In the genomic region with DNA sequence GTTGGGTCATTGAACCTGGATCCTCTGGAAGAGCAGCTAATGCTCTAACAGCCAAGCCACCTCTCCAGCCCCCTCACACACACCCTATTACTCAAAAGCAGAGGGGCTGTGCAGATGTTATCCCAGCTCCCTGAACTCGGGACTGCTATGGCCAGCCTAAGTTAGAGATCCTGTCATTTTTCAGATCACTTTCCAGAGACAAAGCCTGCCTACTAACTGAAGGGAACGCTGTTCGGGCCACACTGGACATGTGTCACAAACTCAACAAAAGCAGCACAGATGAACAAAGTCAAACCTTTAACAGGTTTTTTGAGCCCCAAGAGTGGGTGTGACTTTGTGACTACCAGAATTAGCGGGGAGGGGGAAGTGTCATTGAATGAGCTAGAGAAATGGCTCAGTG, we compare ENCODE assay signal across 10 mouse cellular contexts. TPM values are rescaled to one million over a fixed set of nuclear protein-coding genes. Genes with fewer than 3 reads are reported as not detected.
DNase-seq lines count a peak whose midpoint lies in the region; ATAC-seq and TF ChIP-seq lines count a peak whose summit lies in the region.
"Had no signal": no experiment of that assay in that cellular context is flagged by ENCODE, and none has a peak within 500 bp of the region (broad histone marks: within the 10 kb centered on the region; RNA-seq: fewer than 3 reads in every experiment).

No protein-coding gene starts in this region.

- H3K9ac ChIP-seq in heart, embryonic 14.5 days (ENCODE audit: low read length), result peak overlapping the region; percentile 99
- H3K9ac ChIP-seq in CH12.LX (ENCODE audit: insufficient read depth, low read depth), result peak overlapping the region; percentile 37; the same call in 1 of the 2 replicates
- peak overlapping the region; percentile 98 for H3K9ac ChIP-seq in embryonic facial prominence, embryonic 13.5 days
- peak overlapping the region; percentile 21; the same call in 1 of the 2 replicates for H3K9ac ChIP-seq in limb, embryonic 14.5 days (ENCODE audit: low read depth, low read length, severe bottlenecking)

- H3K27ac ChIP-seq in heart, embryonic 14.5 days (replicated peaks in 1 of 2; ENCODE audit: control insufficient read depth in 1 of 2, insufficient read depth in 1 of 2, low read depth in 2 of 2, low read length in 2 of 2), result no peak overlapping the region
- no peak overlapping the region for H3K27ac ChIP-seq in CH12.LX (ENCODE audit: insufficient read depth, low read depth)
- 0 out of 2 replicates have a peak overlapping the region, but pooled peaks have one; percentile 5 for H3K27ac ChIP-seq in embryonic facial prominence, embryonic 13.5 days
- H3K27ac ChIP-seq in limb, embryonic 14.5 days (replicated peaks; ENCODE audit: low read depth, low read length), result no peak overlapping the region

- ATAC-seq in heart, embryonic 14.5 days (ENCODE audit: insufficient number of reproducible peaks, insufficient read depth, low FRiP score, low read depth), result no peak
- no peak for ATAC-seq in embryonic facial prominence, embryonic 13.5 days (ENCODE audit: insufficient number of reproducible peaks, insufficient read depth, low FRiP score, low TSS enrichment, low read depth)
- no peak for ATAC-seq in limb, embryonic 14.5 days (ENCODE audit: low FRiP score, low read depth)

- dilution Hi-C loops in CH12.LX (cut with MboI; ENCODE audit: extremely low pct_ligation_motif_present, extremely low pct_unique_long_range_greater_than_20kb, low sequenced_read_pairs), result no loop called here

- H3K36me3 ChIP-seq in heart, embryonic 14.5 days (ENCODE audit: control insufficient read depth, insufficient read depth, low read length), result peaks cover 55% of the 10 kb centered on the region
- H3K36me3 ChIP-seq in CH12.LX (replicated peaks in 1 of 2; ENCODE audit: control insufficient read depth in 1 of 2, insufficient read depth in 1 of 2, low read length in 1 of 2), result peaks cover 59 to 67% of the 10 kb centered on the region in 2 experiments
- H3K36me3 ChIP-seq in embryonic facial prominence, embryonic 13.5 days, result peaks cover 52% of the 10 kb centered on the region
- H3K36me3 ChIP-seq in limb, embryonic 14.5 days (ENCODE audit: control insufficient read depth, insufficient read depth, low read length), result peaks cover 54% of the 10 kb centered on the region

- no peaks in the 10 kb centered on the region for H3K9me3 ChIP-seq in heart, embryonic 14.5 days (ENCODE audit: control insufficient read depth, low read length)
- H3K9me3 ChIP-seq in CH12.LX (replicated peaks; ENCODE audit: low read length), result no peaks in the 10 kb centered on the region
- H3K9me3 ChIP-seq in embryonic facial prominence, embryonic 13.5 days, result no peaks in the 10 kb centered on the region
- H3K9me3 ChIP-seq in limb, embryonic 14.5 days (ENCODE audit: control insufficient read depth, low read length), result no peaks in the 10 kb centered on the region

- no peak for TF ChIP-seq CTCF in CH12.LX (conservative IDR thresholded peaks at IDR 0.05 in 1 of 2, IDR thresholded peaks at IDR 0.05 in 1 of 2; ENCODE audit: low read depth in 2 of 2, low read length in 2 of 2)

- no peak overlapping the region for H3K4me3 ChIP-seq in heart, embryonic 14.5 days (ENCODE audit: control insufficient read depth in 1 of 2, insufficient read depth in 1 of 2, low read depth in 1 of 2, low read length in 2 of 2)
- peak overlapping the region in 1 of 3 experiments; percentile 91 for H3K4me3 ChIP-seq in CH12.LX (replicated peaks in 1 of 3; ENCODE audit: low read depth in 2 of 3, low read length in 2 of 3, poor library complexity in 1 of 3)
- H3K4me3 ChIP-seq in embryonic facial prominence, embryonic 13.5 days, result 0 out of 2 replicates have a peak overlapping the region, but pooled peaks have one; percentile 1
- no peak overlapping the region for H3K4me3 ChIP-seq in limb, embryonic 14.5 days (replicated peaks; ENCODE audit: low read length)

- H3K79me2 ChIP-seq in CH12.LX (replicated peaks; ENCODE audit: control insufficient read depth, extremely low read depth, insufficient read depth, poor library complexity, severe bottlenecking), result peaks cover 29% of the 10 kb centered on the region

- in situ Hi-C loops in CH12.LX (cut with MboI; ENCODE audit: low pct_ligation_motif_present, low pct_unique_long_range_greater_than_20kb, low sequenced_read_pairs), result no loop called here

- intact Hi-C loops in heart, postnatal 25 days (cut with DNase I), result no loop called here
- intact Hi-C loops in left cerebral cortex, postnatal 4 days (cut with DNase I), result no loop called here

- TF ChIP-seq EP300 in CH12.LX (IDR thresholded peaks at IDR 0.05; ENCODE audit: low read length), result no peak

- 82% methylated on average over 4 of the region's 4 CpGs for WGBS in heart, embryonic 14.5 days
- 83% methylated on average over 4 of the region's 4 CpGs for WGBS in embryonic facial prominence, embryonic 13.5 days
- WGBS in limb, embryonic 14.5 days, result 76% methylated on average over 4 of the region's 4 CpGs

- DNase-seq in heart, postnatal 25 days (ENCODE audit: low spot score), result no peak
- no peak for DNase-seq in CH12.LX (ENCODE audit: extremely low read depth)
- DNase-seq in limb, embryonic 14.5 days (ENCODE audit: low spot score), result no peak
- DNase-seq in natural killer cell, adult 2 months (ENCODE audit: low spot score in 2 of 2), result no peak
- no peak for DNase-seq in layer of hippocampus, adult 11-12 months (ENCODE audit: low spot score)
- no peak for DNase-seq in left cerebral cortex, postnatal 4 days
- DNase-seq: adrenal gland, postnatal 14 days; cerebellum, postnatal 25 days had no signal

- no peak for TF ChIP-seq RAD21 in CH12.LX (IDR thresholded peaks at IDR 0.05; ENCODE audit: low read depth, low read length)

- H3K27me3 ChIP-seq in heart, embryonic 14.5 days (ENCODE audit: control insufficient read depth, insufficient read depth, low read length), result no peaks in the 10 kb centered on the region
- H3K27me3 ChIP-seq in CH12.LX (replicated peaks), result no peaks in the 10 kb centered on the region
- no peaks in the 10 kb centered on the region for H3K27me3 ChIP-seq in embryonic facial prominence, embryonic 13.5 days
- H3K27me3 ChIP-seq in limb, embryonic 14.5 days (ENCODE audit: control insufficient read depth, insufficient read depth, low read length), result no peaks in the 10 kb centered on the region

- TF ChIP-seq POLR2A in CH12.LX (IDR thresholded peaks at IDR 0.05; ENCODE audit: low read depth, low read length), result peak; percentile 18
- no peak for TF ChIP-seq POLR2A in limb, embryonic 14.5 days (IDR thresholded peaks at IDR 0.05; ENCODE audit: borderline replicate concordance, extremely low read depth, insufficient read depth, insufficient read length)

- peaks cover 21 to 50% of the 10 kb centered on the region in 2 experiments for H3K4me1 ChIP-seq in heart, embryonic 14.5 days (ENCODE audit: control insufficient read depth in 2 of 2, insufficient read depth in 2 of 2, low read length in 2 of 2)
- H3K4me1 ChIP-seq in CH12.LX (ENCODE audit: control insufficient read depth in 1 of 2, insufficient read depth in 2 of 2), result peaks cover 8 to 30% of the 10 kb centered on the region in 2 experiments
- H3K4me1 ChIP-seq in embryonic facial prominence, embryonic 13.5 days, result peaks cover 67% of the 10 kb centered on the region
- H3K4me1 ChIP-seq in limb, embryonic 14.5 days (ENCODE audit: control insufficient read depth, insufficient read depth, low read length), result peaks cover 38% of the 10 kb centered on the region

- H3K4me2 ChIP-seq in heart, embryonic 14.5 days (ENCODE audit: low read length), result no peak overlapping the region
- peak overlapping the region; percentile 50; the same call in 1 of the 2 replicates for H3K4me2 ChIP-seq in CH12.LX (ENCODE audit: insufficient read depth, low read depth, poor library complexity, severe bottlenecking)
- H3K4me2 ChIP-seq in embryonic facial prominence, embryonic 13.5 days, result peak overlapping the region; percentile 98
- H3K4me2 ChIP-seq in limb, embryonic 14.5 days (replicated peaks; ENCODE audit: low read depth, low read length, severe bottlenecking), result 0 out of 2 replicates have a peak overlapping the region, but pooled peaks have one; percentile 7

RNA-seq across cellular contexts. Expression of a gene that starts 1.6 kb away (rescaled TPM):
- polyA plus RNA-seq in heart, embryonic 14.5 days (2014; fragmentation: Nextera tagmentation; extraction: Ambion mirVana), result 3.8 and 4.6 TPM in 2 replicates
- total RNA-seq in heart, postnatal 25 days (2021), result 1 to 10 TPM; 1.7 to 1.9 TPM
- total RNA-seq in CH12.LX (2012; rRNA removed) (3.7 and 4.5 TPM in 2 replicates), CH12.LX (2014; rRNA removed) (4.2 and 5.2 TPM in 2 replicates)
- polyA plus RNA-seq in CH12.LX (2012; ENCODE audit: insufficient read length, low read depth), result 4.6 and 6.2 TPM in 2 replicates
- polyA plus RNA-seq in embryonic facial prominence, embryonic 13.5 days (2015; fragmentation: Nextera tagmentation; extraction: Ambion mirVana), result 7.0 and 7.2 TPM in 2 replicates
- 7.7 and 9.3 TPM in 2 replicates for polyA plus RNA-seq in limb, embryonic 14.5 days (2012; rRNA removed)
- 4.0 and 6.6 TPM in 2 replicates for polyA plus RNA-seq in limb, embryonic 14.5 days (2014; fragmentation: Nextera tagmentation; extraction: Ambion mirVana)
- 1 to 10 TPM; 6.6 to 6.8 TPM for total RNA-seq in left cerebral cortex, postnatal 4 days (2021)

RNA-seq across cellular contexts. Expression of a gene that starts 2.7 kb away (rescaled TPM):
- polyA plus RNA-seq in heart, embryonic 14.5 days (2014; fragmentation: Nextera tagmentation; extraction: Ambion mirVana), result 27.6 and 30.6 TPM in 2 replicates
- 10 to 100 TPM; 39.2 to 39.4 TPM for total RNA-seq in heart, postnatal 25 days (2021)
- 38.2 and 39.9 TPM in 2 replicates for total RNA-seq in CH12.LX (2012; rRNA removed)
- total RNA-seq in CH12.LX (2014; rRNA removed), result 34.3 and 40.6 TPM in 2 replicates
- 73.6 and 76.1 TPM in 2 replicates for polyA plus RNA-seq in CH12.LX (2012; ENCODE audit: insufficient read length, low read depth)
- 45.7 and 49.6 TPM in 2 replicates for polyA plus RNA-seq in embryonic facial prominence, embryonic 13.5 days (2015; fragmentation: Nextera tagmentation; extraction: Ambion mirVana)
- polyA plus RNA-seq in limb, embryonic 14.5 days (2012; rRNA removed), result 48.8 and 62.7 TPM in 2 replicates
- polyA plus RNA-seq in limb, embryonic 14.5 days (2014; fragmentation: Nextera tagmentation; extraction: Ambion mirVana), result 38.6 and 43.4 TPM in 2 replicates
- total RNA-seq in left cerebral cortex, postnatal 4 days (2021), result 10 to 100 TPM; 72.2 to 72.6 TPM

RNA-seq across cellular contexts. Expression of a gene that starts 2.9 kb away (rescaled TPM):
- 1,085 and 1,186 TPM in 2 replicates for polyA plus RNA-seq in heart, embryonic 14.5 days (2014; fragmentation: Nextera tagmentation; extraction: Ambion mirVana)
- 100 to 1,000 TPM; 408 to 435 TPM for total RNA-seq in heart, postnatal 25 days (2021)
- total RNA-seq in CH12.LX (2012; rRNA removed), result 302 and 359 TPM in 2 replicates
- total RNA-seq in CH12.LX (2014; rRNA removed), result 205 and 246 TPM in 2 replicates
- 913 and 991 TPM in 2 replicates for polyA plus RNA-seq in CH12.LX (2012; ENCODE audit: insufficient read length, low read depth)
- polyA plus RNA-seq in embryonic facial prominence, embryonic 13.5 days (2015; fragmentation: Nextera tagmentation; extraction: Ambion mirVana), result 1,782 and 1,797 TPM in 2 replicates
- polyA plus RNA-seq in limb, embryonic 14.5 days (2012; rRNA removed), result 1,284 and 1,402 TPM in 2 replicates
- 2,129 and 2,245 TPM in 2 replicates for polyA plus RNA-seq in limb, embryonic 14.5 days (2014; fragmentation: Nextera tagmentation; extraction: Ambion mirVana)
- total RNA-seq in left cerebral cortex, postnatal 4 days (2021), result 100 to 1,000 TPM; 557 to 591 TPM

RNA-seq across cellular contexts. Expression of a gene that starts 12.4 kb away (rescaled TPM):
- polyA plus RNA-seq in heart, embryonic 14.5 days (2014; fragmentation: Nextera tagmentation; extraction: Ambion mirVana), result 14.7 and 15.5 TPM in 2 replicates
- total RNA-seq in heart, postnatal 25 days (2021), result 10 to 100 TPM in 1 of 2 experiments, 1 to 10 TPM in 1; 9.3 to 10.2 TPM
- total RNA-seq in CH12.LX (2012; rRNA removed) (49.7 and 64.5 TPM in 2 replicates), CH12.LX (2014; rRNA removed) (36.8 and 39.8 TPM in 2 replicates)
- 69.4 and 72.4 TPM in 2 replicates for polyA plus RNA-seq in CH12.LX (2012; ENCODE audit: insufficient read length, low read depth)
- 36.2 and 40.7 TPM in 2 replicates for polyA plus RNA-seq in embryonic facial prominence, embryonic 13.5 days (2015; fragmentation: Nextera tagmentation; extraction: Ambion mirVana)
- polyA plus RNA-seq in limb, embryonic 14.5 days (2012; rRNA removed), result 30.5 and 30.9 TPM in 2 replicates
- 21.6 and 25.0 TPM in 2 replicates for polyA plus RNA-seq in limb, embryonic 14.5 days (2014; fragmentation: Nextera tagmentation; extraction: Ambion mirVana)
- 10 to 100 TPM; 30.1 to 36.6 TPM for total RNA-seq in left cerebral cortex, postnatal 4 days (2021)

RNA-seq across cellular contexts. Expression of a gene that starts 12.7 kb away (rescaled TPM):
- polyA plus RNA-seq in heart, embryonic 14.5 days (2014; fragmentation: Nextera tagmentation; extraction: Ambion mirVana), result 110 TPM in 2 replicates
- 10 to 100 TPM; 70.7 to 77.3 TPM for total RNA-seq in heart, postnatal 25 days (2021)
- total RNA-seq in CH12.LX (2012; rRNA removed) (140 and 157 TPM in 2 replicates), CH12.LX (2014; rRNA removed) (92.3 and 109 TPM in 2 replicates)
- polyA plus RNA-seq in CH12.LX (2012; ENCODE audit: insufficient read length, low read depth), result 109 and 149 TPM in 2 replicates
- polyA plus RNA-seq in embryonic facial prominence, embryonic 13.5 days (2015; fragmentation: Nextera tagmentation; extraction: Ambion mirVana), result 176 and 190 TPM in 2 replicates
- 53.6 and 104 TPM in 2 replicates for polyA plus RNA-seq in limb, embryonic 14.5 days (2012; rRNA removed)
- polyA plus RNA-seq in limb, embryonic 14.5 days (2014; fragmentation: Nextera tagmentation; extraction: Ambion mirVana), result 135 and 142 TPM in 2 replicates
- 10 to 100 TPM; 90.5 to 96.1 TPM for total RNA-seq in left cerebral cortex, postnatal 4 days (2021)

Comparison
In these comparisons a context has a peak if more than half of its experiments do, and no peak if none do; other contexts are left out.
1. H3K9ac ChIP-seq: peak in every context shown above with its lines; median percentile 99 in heart, embryonic 14.5 days; 98 in embryonic facial prominence, embryonic 13.5 days; 37 in CH12.LX; 21 in limb, embryonic 14.5 days.